Mouse (Mus musculus): Measurements from ENCODE around the gene Fgf3.

GRCm38 (mm10) chr7:144796986-144797735 is 40.7 kb upstream of the Fgf3 start:
- TF ChIP-seq CTCF (IDR thresholded peaks at IDR 0.05; ENCODE audit: borderline replicate concordance, extremely low read depth, insufficient read depth, insufficient read length) (no peak), POLR2A (IDR thresholded peaks at IDR 0.05; ENCODE audit: borderline replicate concordance, extremely low read depth, insufficient read depth, insufficient read length, poor library complexity, severe bottlenecking) (no peak)
